Mouse (Mus musculus) cortical plate, adult 2 months (tissue): ENCODE data around the gene Ubqln4.

Experiments
- CTCF ChIP-seq: fragments of 200-500 bp; IDR thresholded peaks from 2 replicates; pipeline ENCODE4 v1.5.1; 2011; ENCODE audit warnings: mild to moderate bottlenecking, control low read depth, low read length; ENCODE audit not compliant: insufficient read depth; ENCODE audit errors: extremely low read depth
- POLR2A ChIP-seq: fragments of 200-500 bp; IDR thresholded peaks from 2 replicates; pipeline ENCODE4 v1.6.1; 2011; ENCODE audit warnings: mild to moderate bottlenecking, low read length, control low read depth; ENCODE audit not compliant: insufficient read depth; ENCODE audit errors: extremely low read depth

DNA sequence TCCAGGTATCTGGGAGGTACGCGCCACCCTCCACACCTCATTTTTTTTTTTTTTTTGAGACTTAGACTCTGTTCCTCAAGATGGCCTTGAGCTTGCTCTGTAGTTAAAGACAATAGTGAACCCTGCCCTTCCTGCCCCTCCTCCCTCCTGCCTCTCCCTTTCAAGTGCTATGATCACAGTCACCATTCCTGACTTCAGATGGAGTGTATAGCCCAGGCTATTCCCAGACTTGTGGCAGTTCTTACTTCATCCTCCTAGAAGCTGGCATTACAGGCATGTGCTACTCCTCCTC, 38.5 kb upstream of the Ubqln4 start:
- TF ChIP-seq CTCF: no peak
- TF ChIP-seq POLR2A: no peak
